Mouse (Mus musculus) adrenal gland, postnatal 25 days (tissue): ENCODE data around the gene Sephs2. TPM values are rescaled to one million over a fixed set of nuclear protein-coding genes. Genes with fewer than 3 reads are reported as not detected.
"Not testable (repeated sequence)": the region's sequence is repeated elsewhere in the genome, so short reads cannot be mapped to it uniquely, and the experiment has no call there.

Experiments
- DNase-seq: peaks from one replicate; pipeline ENCODE4 v3.0.0; 2021; ENCODE audit warnings: mixed read lengths
- total RNA-seq: library from RNA; stranded (reverse); gene quantifications from 2 replicates; pipeline ENCODE4 v1.2.3, GENCODE M21; 2021

The Sephs2 gene
- total RNA-seq, 1 experiment from 2014 or later: 117 TPM

DNA sequence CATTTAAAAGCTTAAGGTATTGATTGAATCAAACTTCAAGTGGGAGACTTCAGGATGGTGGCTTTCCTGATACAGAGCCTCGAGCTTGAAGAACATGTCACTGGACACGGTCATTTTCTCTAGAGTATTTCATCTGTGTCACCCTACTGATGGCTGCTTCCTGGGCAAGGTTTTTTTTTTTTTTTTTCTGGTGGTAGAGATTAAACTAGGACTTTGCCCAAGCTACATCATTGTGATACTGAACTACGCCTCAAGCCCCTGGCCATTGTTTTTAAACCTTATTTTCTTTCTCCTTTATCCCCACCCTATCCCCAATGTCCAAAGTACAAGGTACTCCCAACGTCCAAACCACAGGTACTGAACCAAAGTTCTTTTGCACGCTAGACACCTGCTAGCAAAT, 3.2 kb downstream of the Sephs2 start:
- no peak for DNase-seq

DNA sequence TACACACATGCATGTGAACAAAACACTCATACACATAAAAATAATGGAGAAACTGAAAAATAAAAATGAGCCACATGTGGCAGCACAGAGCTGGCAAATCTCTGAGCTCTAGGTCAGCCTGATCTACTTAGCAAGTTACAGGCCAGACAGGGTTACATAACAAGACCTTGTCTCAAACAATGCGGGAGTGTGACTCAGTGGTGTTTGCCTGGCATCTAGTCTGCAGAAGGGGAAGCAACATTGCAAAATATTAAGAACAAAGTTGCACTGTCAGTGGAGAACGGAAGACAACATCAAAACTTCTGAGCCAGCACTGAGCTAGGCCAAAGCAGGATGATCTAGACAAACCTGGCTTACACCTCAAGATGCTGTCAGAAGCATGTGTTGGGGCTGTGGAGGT, 3.6 kb downstream of the Sephs2 start:
- DNase-seq: no peak

DNA sequence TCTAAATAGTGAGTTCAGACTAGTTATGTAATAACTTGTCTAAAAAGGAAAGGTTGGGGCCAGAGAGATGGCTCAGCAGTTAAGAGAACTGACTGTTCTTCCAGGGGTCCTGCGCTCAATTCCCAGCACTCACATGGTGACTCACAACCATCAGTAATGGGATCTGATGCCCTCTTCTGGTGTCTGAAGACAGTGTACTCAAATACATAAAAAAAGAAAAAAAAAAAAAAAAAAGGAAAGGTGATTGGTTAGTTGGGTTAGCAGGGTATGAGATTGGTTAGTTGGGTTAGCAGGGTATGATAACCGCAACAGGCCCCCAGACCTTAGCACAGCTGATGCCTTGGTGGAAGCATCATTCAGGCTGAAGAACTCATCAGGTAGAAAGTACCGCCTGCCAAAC, 10.3 kb downstream of the Sephs2 start:
- DNase-seq: no peak

DNA sequence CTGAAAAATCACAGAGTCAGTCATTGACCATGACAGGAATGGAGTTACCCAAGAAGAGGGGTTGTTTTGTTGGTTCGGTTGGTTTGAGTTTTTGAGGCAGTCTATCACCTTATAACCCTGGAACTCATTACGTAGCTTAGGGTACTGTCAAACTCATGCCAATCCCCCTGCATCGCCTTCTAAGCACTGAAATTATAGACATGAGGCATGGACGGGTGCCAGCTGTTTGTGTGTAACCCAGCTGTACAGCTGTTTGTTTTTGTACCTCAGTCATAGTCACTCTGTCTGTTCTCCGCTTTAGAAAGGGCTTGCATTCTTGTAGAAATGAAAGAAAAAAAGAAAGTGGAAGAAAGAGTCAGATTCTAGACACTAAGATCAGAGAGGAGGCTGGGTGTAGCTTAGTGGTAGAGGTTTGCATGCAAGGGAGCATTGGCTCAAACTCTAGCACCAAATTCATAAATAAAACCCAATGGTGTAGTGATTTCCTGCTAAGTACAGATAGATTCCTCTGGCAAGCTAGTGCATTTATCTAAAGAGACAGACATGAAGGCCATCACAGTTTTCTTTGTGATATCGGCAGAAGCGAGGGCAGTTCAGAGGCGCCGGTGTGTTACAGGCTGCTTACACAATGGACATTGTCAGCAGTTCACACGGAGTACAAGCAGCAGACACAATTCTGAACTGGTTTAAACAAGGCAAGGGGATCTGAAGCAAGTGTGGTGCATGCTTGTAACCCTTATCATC, 11.5 kb downstream of the Sephs2 start:
- DNase-seq: no peak

DNA sequence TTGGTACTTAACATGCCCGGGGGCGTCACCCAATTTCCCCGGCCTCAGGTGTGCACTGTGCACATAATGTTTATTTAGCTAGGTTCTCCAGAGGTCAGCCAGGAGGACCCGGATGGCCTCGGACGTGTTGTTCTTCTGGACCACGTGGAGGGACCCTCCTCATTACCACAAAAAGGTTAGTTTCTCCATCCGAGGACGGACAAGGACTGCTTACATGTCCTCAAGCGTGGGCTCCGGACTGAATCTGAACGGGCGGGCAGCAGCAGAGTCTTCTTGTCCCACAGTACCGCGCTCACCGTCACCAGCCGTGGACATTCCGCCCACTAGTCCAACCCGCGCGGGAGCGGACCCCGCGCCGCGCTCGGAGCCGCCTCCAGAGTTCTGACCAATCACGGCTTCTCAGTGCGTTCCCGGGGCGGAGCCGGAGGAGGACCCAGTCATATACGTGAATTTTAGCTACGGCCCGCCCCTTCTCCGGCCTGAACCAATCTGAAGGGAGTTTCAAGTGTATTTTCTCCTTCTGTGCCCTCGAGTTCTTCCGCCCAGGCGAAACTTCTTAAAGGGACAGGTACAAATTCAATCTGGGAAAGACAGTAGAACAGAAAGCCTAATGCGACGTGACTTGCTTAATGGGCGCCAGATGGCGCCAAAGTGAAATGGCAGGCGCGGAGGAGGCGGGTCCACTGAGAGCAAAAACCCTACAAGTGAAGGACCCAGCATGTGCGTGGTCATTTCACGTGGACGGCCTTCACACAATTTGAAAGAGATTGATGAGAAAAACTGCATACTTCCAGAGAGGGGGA, 13.3 kb downstream of the Sephs2 start, which contains the start of gene Dctpp1:
Dctpp1 (minus strand) TSS at position 401 of the 803 bp plus-strand sequence.
- DNase-seq: peak; percentile 92

DNA sequence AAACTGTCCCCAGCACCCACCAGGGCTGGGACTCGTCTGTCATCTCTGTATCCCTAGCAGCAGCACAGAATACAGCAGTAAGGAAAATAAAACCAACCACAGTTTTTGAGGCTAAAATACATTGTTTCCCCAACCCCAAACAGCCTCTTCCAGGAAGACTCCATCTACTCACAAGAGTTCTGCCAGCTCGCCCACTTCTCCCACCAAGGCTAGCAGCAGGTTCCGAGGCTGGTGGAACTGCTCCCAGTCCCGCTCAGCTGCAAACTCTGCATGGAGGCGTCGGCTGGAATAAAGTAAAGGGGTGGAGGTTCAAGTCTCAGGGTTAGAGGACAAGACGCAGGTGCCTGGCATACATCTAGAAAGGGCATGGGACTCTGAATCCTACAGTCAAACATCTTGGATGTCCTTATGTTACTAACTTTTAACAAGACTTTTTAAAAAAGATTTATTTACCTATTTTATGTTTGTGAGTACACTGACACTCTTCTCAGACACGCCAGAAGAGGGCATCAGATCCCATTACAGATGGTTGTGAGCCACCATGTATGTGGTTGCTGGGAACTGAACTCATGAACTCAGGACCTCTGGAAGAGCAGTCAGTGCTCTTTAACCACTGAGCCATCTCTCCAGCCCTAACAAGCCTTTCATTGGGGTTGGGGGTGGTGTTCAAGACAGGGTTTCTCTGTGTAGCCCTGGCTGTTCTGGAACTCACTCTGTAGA, 14.5 kb downstream of the Sephs2 start:
- DNase-seq: no peak

DNA sequence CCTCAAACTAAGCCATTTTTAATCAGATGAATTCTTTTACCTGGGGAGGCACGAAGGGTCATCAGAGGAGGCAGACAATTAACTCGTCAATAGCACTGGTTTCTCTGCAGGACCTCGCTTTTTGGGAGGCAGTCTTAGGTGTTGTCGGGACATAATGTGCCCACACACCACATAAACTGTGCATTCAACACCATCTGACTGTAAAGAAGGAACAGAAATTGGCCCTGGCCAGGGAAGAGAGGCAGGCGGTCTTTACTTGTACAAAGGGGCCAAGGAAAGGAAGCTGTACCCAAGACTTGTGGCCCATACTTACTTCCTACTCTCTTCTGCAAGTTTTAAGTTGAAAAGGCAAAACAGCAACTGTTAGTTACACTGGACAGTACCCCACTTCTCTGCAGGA, 17.3 kb downstream of the Sephs2 start:
- DNase-seq: no peak

DNA sequence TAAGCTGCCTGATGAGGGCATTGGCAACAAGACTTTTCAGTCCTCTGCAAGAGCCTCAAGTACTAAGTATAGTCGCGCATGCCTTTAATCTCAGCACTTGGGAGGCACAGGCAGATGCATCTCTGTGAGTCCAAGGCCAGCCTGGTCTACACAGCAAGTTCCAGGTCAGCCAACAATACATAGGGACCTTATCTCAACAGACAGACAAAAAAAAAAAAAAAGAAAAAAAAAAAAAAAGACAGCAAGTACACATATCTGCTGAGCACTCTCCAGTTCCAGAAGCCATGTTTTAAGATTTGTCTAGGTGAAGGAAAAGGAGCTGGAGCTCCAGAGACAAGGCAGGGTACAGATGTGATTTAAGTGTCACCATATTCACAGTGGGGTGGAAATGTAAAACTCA, 17.9 kb downstream of the Sephs2 start:
- DNase-seq: no peak

DNA sequence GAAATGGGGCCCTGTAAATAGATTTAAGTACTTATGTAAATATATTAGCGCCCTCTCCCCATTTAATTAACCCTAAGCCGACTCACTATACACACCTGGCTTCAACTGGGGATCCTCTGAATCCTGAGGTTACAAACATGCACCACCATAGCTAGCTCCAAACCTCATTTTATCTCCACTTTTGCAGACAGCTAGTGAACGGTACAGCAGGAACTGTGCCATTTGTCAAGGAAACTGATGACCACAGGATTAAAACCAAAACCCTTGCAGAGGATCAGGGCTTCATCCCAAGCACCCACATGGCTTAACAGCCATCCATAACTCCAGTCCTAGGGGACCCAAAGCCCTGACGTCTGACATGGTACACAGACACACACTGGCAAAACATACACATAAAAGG, 18.8 kb downstream of the Sephs2 start:
- no peak for DNase-seq

DNA sequence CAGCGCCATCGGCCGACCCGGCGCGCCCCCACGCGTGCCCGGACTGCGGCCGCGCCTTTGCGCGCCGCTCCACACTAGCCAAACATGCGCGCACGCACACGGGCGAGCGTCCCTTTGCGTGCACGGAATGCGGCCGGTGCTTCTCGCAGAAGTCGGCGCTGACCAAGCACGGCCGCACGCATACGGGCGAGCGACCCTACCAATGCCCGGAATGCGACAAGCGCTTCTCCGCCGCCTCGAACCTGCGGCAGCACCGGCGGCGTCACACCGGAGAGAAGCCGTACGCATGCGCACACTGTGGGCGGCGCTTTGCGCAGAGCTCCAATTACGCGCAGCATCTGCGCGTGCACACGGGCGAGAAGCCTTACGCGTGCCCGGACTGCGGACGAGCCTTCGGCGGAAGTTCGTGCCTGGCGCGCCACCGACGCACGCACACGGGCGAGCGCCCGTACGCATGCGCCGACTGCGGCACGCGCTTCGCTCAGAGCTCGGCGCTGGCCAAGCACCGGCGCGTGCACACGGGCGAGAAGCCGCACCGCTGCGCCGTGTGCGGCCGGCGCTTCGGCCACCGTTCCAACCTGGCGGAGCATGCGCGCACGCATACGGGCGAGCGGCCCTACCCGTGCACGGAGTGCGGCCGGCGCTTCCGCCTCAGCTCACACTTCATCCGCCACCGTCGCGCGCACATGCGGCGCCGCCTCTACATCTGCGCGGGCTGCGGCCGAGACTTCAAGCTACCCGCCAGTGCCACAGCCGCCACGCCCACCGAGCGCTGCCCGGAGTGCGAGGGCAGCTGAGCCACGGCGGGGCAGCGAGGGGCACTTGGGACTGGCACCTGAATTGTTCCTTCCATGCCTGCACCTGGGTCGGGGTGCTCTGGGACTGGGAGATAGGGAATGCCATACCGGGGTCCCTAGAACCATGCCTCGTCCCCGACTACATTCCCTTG, 19.8 kb downstream of the Sephs2 start:
- peak; percentile 96 for DNase-seq

DNA sequence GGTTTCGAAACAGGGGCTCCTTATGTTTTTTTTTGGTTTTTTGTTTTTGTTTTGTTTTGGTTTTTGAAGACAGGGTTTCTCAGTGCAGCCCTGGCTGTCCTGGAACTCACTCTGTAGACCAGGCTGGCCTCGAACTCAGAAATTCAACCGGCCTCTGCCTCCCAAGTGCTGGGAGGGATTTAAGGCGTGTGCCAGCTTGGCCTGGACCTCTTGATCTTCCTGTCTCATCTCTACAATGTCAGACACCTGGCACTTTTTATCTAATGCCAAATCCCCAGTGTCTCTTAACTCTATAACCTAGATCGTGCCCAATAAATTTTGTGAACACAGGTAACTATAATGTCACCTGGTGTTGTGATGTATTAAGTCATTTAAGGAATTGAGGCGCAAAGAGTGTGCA, 20.5 kb downstream of the Sephs2 start:
- DNase-seq: no peak

DNA sequence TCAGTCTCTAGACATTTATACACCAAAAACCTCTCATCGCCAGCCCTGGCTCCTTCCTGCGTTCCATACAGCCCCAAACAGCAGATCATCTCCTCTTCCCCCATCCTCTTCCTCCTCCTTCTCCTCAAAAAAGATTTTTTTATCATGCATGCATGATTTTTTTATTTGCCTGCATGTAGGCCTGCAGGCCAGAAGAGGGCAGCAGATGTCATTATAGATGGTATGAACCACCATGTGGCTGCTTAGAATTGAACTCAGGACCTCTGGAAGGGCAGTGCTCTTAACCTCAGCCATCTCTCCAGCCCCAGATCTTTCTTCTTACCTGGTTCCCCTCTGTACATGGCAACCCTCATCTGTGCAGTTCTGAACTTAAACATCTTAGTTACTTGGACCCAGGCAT, 21.4 kb downstream of the Sephs2 start:
- no peak for DNase-seq

DNA sequence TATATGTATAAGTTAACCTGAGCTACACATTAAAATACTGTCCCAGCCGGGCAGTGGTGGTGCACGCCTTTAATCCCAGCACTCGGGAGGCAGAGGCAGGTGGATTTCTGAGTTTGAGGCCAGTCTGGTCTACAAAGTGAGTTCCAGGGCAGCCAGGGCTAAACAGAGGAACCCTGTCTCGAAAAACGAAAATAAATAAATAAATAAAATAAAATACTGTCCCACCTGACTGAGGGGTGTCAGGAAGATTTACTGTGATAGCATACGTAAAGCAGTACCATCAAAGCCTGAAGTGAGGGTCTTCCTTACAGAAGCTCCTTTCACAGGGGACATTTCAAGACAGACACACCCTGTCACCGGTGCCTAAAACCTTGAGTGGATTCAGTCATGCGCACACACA, 23.3 kb downstream of the Sephs2 start:
- DNase-seq: not testable (repeated sequence)

DNA sequence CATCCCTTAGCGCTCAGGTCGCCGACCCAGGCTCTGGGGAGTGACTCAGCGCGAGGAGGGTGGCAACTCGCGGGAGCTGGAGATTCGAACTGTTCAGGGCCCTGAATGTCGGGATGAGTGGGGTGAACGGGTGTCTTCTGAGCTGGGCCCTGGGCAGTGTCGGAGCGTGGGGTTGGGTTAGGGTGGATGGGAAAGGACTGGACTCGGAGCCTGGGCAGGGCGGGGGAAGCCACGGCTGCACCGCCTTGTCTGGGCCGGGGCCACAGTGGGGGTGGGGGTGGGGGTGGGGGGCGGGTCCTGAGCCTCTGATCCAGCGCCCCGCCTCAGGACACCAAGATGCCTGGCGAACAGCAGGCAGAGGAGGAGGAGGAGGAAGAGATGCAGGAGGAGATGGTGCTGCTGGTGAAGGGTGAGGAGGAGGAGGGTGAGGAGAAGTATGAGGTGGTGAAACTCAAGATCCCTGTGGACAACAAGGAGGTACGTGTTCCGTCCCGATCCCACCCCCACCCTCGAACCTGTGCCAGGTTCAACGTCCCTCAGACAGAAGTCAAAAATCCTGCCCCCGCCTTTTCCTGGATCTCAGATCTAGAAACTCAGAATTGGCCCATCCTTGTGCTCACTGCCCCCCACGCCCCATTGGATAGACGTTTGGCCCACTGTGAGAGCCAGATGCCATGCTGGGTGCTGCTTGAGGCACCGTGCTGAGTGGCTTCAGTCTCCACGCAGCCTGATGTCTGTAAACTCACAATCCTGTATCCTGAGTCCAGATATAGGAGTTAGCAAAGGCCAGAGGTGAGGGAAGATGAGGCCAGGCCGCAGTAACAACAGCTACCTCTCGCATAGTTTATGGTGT, 29.0 kb downstream of the Sephs2 start:
- DNase-seq: peak; percentile 55

DNA sequence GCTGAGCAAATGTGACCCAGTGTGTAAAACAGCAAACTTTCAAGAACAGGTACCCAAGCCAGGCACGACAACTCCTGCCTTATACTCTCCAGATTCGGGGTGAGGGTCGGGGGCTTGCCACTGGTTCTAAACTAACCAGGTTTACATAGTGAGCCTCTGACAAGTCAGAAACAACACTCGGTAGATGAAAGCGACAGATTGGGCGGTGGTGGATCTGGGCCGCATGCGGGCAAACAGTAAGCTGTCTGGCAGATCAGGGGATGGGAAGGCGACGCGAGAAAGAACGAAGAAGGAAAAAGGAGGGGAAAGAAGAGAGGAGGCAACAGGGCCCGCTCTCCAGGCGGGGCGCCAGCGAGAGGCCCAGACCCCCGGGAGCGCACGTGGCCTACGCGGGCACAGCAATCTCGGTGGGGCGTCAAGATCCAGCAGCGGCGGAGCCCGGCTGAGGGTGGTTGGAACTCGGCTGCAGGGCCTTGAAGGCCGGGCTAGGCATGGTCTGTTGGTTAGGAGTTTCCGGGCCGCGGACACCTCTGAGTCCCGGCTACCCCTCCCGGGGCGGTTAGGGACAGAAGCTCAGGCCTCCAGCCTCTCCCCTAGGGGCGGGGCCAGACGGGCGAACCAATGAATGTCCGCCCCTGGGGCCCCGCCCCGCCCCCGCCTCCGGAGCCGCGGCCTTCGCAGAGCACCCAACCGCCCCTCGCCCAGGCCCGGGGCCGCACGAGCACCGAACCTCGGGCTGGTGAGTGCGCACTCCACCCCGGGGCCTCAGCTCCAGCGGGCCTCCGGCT, 29.8 kb downstream of the Sephs2 start, which contains the start of gene Zfp771:
Zfp771 (plus strand) TSS at position 405 of the 788 bp plus-strand sequence.
- DNase-seq: peak; percentile 97

DNA sequence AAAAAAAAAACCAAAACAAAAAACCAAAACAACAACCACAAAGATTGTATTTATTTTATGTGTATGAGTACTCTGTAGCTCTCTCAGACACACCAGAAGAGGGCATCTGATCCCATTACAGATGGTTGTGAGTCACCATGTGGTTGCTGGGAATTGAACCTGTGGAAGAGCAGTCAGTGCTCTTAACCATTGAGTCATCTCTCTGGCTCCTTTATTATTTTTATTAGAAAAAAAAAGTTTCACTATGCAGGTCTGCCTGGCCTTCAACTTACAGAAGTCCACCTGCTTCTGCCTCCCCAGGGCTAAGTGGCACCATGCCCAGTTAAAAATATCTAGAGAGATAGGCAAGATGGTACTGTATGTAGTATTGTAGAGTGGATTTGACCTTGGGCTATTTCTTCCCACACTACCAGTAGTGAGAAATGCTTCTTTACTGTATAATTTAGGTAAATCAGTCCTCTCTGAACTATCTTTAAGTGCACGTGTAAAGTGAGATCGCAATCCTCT, 30.4 kb downstream of the Sephs2 start:
- DNase-seq: no peak

DNA sequence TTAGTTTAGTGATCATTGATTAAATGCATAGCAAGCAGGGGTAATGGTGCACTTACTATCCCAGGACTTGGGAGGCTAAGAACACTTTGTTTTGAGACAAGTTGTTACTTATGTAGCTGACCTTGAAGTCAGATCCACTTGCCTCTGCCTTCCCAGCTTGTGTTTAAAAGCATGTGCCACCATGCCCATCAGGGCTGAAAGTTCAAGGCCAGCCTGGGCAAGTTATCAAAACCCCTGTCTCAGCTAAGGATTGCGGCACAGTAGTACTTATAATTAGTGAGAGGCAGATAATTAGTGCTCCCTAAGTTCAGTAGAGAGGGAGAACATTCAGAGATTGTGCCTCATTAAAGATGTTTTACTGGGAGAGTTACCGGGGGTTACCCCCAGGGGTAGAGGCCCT, 39.1 kb downstream of the Sephs2 start:
- DNase-seq: peak; percentile 31

DNA sequence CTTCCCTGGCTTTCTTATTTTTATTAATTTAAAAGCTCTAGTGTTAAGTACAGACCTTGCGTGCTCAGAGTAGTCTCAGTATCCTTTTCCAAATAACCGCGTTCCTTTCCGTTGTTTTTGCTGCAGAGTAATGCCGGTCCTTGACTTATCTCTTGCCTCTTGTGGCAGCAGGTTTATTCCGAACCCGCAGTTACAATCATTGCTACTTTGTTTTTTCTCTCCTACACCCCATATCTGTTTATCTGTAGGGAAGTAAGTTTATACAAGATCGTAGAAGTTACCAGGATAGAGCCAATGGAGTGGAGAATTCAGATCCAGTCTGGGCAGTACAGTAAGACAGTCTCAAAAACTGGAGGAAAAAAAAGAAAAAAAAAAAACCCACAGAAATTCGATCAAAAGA, 40.1 kb downstream of the Sephs2 start:
- DNase-seq: no peak

DNA sequence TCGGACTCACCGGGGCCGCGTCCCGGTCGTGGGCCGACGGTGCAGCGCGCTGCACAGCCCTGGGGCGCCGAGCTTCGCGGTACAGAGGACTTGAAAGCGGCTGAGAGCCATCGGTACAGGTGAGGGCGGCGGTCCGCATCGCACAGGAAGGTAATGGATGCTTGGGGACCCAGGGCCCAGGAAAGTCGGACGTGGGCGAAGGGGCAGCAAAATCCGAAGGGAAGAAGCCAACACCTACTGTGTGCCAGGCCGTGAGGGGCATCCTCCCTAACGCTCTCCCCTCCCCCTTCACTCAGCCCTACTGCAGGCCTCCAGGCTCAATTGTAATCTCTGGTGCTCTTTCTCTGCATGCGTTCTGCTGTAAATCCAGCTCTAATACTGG, 40.5 kb downstream of the Sephs2 start:
- DNase-seq: no peak
